Mouse (Mus musculus): Measurements from ENCODE around the gene Sulf2. TPM values are rescaled to one million over a fixed set of nuclear protein-coding genes. Genes with fewer than 3 reads are reported as not detected.
A peak's percentile ranks its signal among the peaks of the same experiment; 100 is the strongest.
"Not testable (repeated sequence)": the region's sequence is repeated elsewhere in the genome, so short reads cannot be mapped to it uniquely, and the experiment has no call there.

Sulf2 gene
- polyA plus RNA-seq, 1 experiment from 2014 or later: 184 TPM

DNA sequence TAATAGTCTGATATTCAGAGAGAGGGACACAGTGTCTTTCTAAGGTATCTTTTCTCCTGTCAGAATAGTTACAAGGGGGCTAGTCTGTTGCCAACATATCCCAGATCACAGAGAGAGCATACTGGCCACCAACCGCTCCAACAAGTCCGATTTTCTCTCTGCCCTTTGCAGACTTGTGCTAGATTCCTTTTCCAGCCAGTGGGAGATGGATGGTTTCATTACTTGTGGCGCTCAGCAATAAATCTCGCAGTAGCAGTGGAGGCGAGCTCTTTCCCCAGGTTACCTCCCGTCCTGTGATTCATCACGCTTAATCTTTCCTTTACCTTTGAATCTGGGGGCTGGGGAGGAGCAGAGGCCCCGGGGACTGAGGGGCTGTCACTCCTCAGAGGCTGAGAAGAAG is 31.9 kb upstream of the Sulf2 start:
- not testable (repeated sequence) for H3K27me3 ChIP-seq; H3K9ac ChIP-seq; H3K4me3 ChIP-seq; H3K9me3 ChIP-seq; H3K4me2 ChIP-seq; H3K36me3 ChIP-seq; ATAC-seq (ENCODE audit: insufficient number of reproducible peaks, low FRiP score, low TSS enrichment, low read depth)
- Histone ChIP-seq H3K4me1 (peaks cover 46% of the 10 kb centered on the region), H3K27ac (peak overlapping the region; percentile 61)
- WGBS: 13% methylated on average over 8 of the region's 8 CpGs

- peaks cover 50% of the 10 kb centered on the region for H3K4me1 ChIP-seq
- peak overlapping the region; percentile 61 for H3K27ac ChIP-seq
- no peaks in the 10 kb centered on the region for H3K36me3 ChIP-seq
- ATAC-seq (ENCODE audit: insufficient number of reproducible peaks, low FRiP score, low TSS enrichment, low read depth): no peak
- WGBS: 73% methylated on average over 16 of the region's 16 CpGs
- no peaks in the 10 kb centered on the region for H3K9me3 ChIP-seq
- H3K27me3 ChIP-seq: no peaks in the 10 kb centered on the region
- H3K4me2 ChIP-seq: no peak overlapping the region
- H3K4me3 ChIP-seq: no peak overlapping the region
- H3K9ac ChIP-seq: no peak overlapping the region
Observed at GRCm38 (mm10) chr2:166186244-166186948, 30.9 kb upstream of the Sulf2 start.

- Histone ChIP-seq H3K4me3 (no peak overlapping the region), H3K4me1 (peaks cover 50% of the 10 kb centered on the region), H3K4me2 (no peak overlapping the region), H3K9ac (no peak overlapping the region), H3K27me3 (no peaks in the 10 kb centered on the region), H3K9me3 (no peaks in the 10 kb centered on the region), H3K27ac (no peak overlapping the region), H3K36me3 (no peaks in the 10 kb centered on the region)
- ATAC-seq (ENCODE audit: insufficient number of reproducible peaks, low FRiP score, low TSS enrichment, low read depth): no peak
- 82% methylated on average over 6 of the region's 6 CpGs for WGBS
Observed at GRCm38 (mm10) chr2:166185768-166186167, 30.3 kb upstream of the Sulf2 start.

DNA sequence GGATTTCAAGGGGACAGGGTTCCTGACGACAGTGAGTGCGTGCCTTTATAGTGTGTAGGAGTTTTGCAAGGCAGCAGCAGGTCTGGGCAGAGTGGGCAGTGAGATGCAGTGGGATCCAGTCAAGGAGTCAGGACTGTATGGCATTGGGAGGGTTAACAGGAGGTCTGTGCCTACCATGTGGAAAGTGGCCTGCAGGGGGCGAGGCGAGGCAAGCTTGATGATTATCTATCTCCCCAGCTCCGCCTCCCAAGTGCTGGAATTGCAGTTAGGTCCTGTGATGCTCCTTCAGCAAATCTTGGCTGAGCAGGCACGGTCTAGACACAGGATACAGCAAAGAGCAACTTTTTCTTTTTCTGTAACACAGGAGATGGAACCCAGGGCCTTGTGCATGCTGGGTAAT is 29.0 kb upstream of the Sulf2 start:
- Histone ChIP-seq H3K27ac (no peak overlapping the region), H3K4me1 (peaks cover 54% of the 10 kb centered on the region), H3K9ac (no peak overlapping the region), H3K4me2 (no peak overlapping the region), H3K36me3 (no peaks in the 10 kb centered on the region), H3K4me3 (no peak overlapping the region), H3K27me3 (no peaks in the 10 kb centered on the region), H3K9me3 (no peaks in the 10 kb centered on the region)
- WGBS: 58% methylated on average over 6 of the region's 6 CpGs
- no peak for ATAC-seq (ENCODE audit: insufficient number of reproducible peaks, low FRiP score, low TSS enrichment, low read depth)

DNA sequence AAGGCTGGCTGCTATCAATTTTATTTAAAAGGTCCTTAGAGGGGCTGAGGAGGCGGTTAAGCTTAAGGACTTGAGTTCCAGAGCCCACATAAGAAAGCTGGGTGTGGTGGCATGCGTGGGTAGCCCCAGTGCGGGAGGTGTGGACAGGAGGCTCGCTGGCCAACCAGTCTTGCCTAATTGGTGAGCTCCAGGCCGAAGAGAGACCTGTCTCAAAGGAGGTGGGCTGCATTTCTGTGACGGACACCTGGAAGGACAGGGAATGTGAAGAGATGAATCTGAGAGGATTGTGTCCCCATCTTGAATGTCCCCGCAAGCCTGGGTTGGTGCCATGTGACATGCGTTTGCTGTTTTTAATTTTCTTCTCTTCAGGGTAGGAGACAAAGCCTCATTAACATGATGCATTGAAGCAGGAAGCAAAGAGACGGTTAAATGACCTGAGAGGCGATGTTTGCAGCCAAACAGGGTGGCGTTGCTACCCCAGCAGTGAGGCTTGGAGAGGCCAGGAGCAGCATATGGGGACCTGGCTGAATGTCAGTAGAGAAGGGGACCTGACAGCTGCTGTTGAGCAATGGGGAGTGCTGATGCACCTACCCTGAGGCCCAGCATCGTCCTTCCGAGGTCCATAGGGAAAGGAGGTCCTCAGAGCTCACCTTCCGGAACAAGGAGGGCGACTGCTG is 26.7 kb upstream of the Sulf2 start:
- ATAC-seq (ENCODE audit: insufficient number of reproducible peaks, low FRiP score, low TSS enrichment, low read depth): no peak
- peaks cover 60% of the 10 kb centered on the region for H3K4me1 ChIP-seq
- no peak overlapping the region for H3K9ac ChIP-seq
- H3K4me3 ChIP-seq: no peak overlapping the region
- 69% methylated on average over 15 of the region's 15 CpGs for WGBS
- peak overlapping the region; percentile 97 for H3K27ac ChIP-seq
- no peak overlapping the region for H3K4me2 ChIP-seq
- no peaks in the 10 kb centered on the region for H3K9me3 ChIP-seq
- no peaks in the 10 kb centered on the region for H3K27me3 ChIP-seq
- no peaks in the 10 kb centered on the region for H3K36me3 ChIP-seq

GRCm38 (mm10) chr2:166180744-166181508 is 25.5 kb upstream of the Sulf2 start:
- Histone ChIP-seq H3K4me1 (peaks cover 56% of the 10 kb centered on the region), H3K4me3 (no peak overlapping the region), H3K9ac (no peak overlapping the region), H3K27ac (peak overlapping the region; percentile 97), H3K27me3 (no peaks in the 10 kb centered on the region), H3K4me2 (peak overlapping the region; percentile 12; the same call in 1 of the 2 replicates), H3K9me3 (no peaks in the 10 kb centered on the region), H3K36me3 (no peaks in the 10 kb centered on the region)
- ATAC-seq (ENCODE audit: insufficient number of reproducible peaks, low FRiP score, low TSS enrichment, low read depth): peak; percentile 59
- 8% methylated on average over 11 of the region's 11 CpGs for WGBS

GRCm38 (mm10) chr2:166180136-166180649 is 24.7 kb upstream of the Sulf2 start:
- Histone ChIP-seq H3K27ac (peak overlapping the region; percentile 97), H3K27me3 (no peaks in the 10 kb centered on the region), H3K4me1 (peaks cover 57% of the 10 kb centered on the region), H3K4me3 (no peak overlapping the region), H3K36me3 (no peaks in the 10 kb centered on the region), H3K9me3 (no peaks in the 10 kb centered on the region), H3K9ac (no peak overlapping the region), H3K4me2 (peak overlapping the region; percentile 12; the same call in 1 of the 2 replicates)
- 5% methylated on average over 5 of the region's 5 CpGs for WGBS
- ATAC-seq (ENCODE audit: insufficient number of reproducible peaks, low FRiP score, low TSS enrichment, low read depth): peak; percentile 65

- H3K36me3 ChIP-seq: no peaks in the 10 kb centered on the region
- no peaks in the 10 kb centered on the region for H3K9me3 ChIP-seq
- WGBS: 34% methylated on average over 4 of the region's 4 CpGs
- peak overlapping the region; percentile 97 for H3K27ac ChIP-seq
- H3K4me2 ChIP-seq: 0 out of 2 replicates have a peak overlapping the region, but pooled peaks have one; percentile 12
- H3K9ac ChIP-seq: no peak overlapping the region
- H3K4me3 ChIP-seq: no peak overlapping the region
- ATAC-seq (ENCODE audit: insufficient number of reproducible peaks, low FRiP score, low TSS enrichment, low read depth): peak; percentile 6; the same call in 1 of the 2 replicates
- H3K27me3 ChIP-seq: no peaks in the 10 kb centered on the region
- H3K4me1 ChIP-seq: peaks cover 62% of the 10 kb centered on the region
Observed at GRCm38 (mm10) chr2:166179457-166180101, 24.1 kb upstream of the Sulf2 start.

- H3K4me3 ChIP-seq: no peak overlapping the region
- 43% methylated on average over 8 of the region's 8 CpGs for WGBS
- H3K9me3 ChIP-seq: no peaks in the 10 kb centered on the region
- peak overlapping the region; percentile 74 for H3K27ac ChIP-seq
- H3K27me3 ChIP-seq: no peaks in the 10 kb centered on the region
- peaks cover 62% of the 10 kb centered on the region for H3K4me1 ChIP-seq
- no peaks in the 10 kb centered on the region for H3K36me3 ChIP-seq
- no peak overlapping the region for H3K4me2 ChIP-seq
- no peak overlapping the region for H3K9ac ChIP-seq
- ATAC-seq (ENCODE audit: insufficient number of reproducible peaks, low FRiP score, low TSS enrichment, low read depth): no peak
Observed at GRCm38 (mm10) chr2:166175552-166176136, 20.2 kb upstream of the Sulf2 start.

DNA sequence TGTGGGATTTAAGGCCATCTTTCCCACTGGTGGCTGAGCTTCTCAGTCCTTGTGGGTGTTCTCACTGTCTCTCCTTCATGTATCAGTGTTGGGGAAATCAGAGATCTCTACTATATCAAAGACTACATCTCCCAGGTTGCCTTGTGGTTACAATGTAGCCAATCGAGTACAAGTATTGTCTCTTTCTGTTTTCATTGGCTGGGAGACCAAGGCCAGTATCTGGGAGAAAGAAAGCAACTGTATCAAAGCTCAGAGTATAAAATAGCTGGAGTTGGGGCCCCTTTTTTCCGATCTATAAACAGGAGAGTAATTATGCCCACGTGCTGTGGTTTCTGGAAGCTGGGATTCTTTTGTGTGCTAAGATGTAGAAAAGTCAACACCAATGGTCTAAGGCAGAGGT is 19.7 kb upstream of the Sulf2 start:
- Histone ChIP-seq H3K4me1 (peaks cover 62% of the 10 kb centered on the region), H3K9ac (no peak overlapping the region), H3K4me2 (no peak overlapping the region), H3K27ac (peak overlapping the region; percentile 74), H3K27me3 (no peaks in the 10 kb centered on the region), H3K36me3 (no peaks in the 10 kb centered on the region), H3K9me3 (no peaks in the 10 kb centered on the region), H3K4me3 (no peak overlapping the region)
- WGBS: 9% methylated on average over 3 of the region's 3 CpGs
- no peak for ATAC-seq (ENCODE audit: insufficient number of reproducible peaks, low FRiP score, low TSS enrichment, low read depth)

DNA sequence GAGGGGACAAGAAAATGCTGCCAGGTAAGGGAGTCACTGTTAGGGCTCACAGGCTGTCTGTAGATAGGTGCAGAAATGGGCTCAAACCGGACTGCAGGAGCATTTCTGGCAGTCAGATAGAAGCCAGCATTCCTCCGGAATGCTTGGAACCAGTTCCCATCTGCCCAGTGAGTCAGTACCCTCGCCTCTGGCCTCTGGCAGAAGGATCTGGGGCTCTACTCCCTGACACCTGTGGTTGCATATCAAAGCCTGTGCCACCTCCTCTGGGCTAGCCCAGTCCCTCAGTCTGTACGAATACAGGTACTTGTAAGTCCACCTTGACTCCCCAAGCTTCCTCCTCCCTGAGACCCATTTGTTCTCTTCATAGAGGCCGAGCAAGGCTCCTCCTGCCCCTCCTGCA is 17.7 kb upstream of the Sulf2 start:
- no peak overlapping the region for H3K27ac ChIP-seq
- 58% methylated on average over 5 of the region's 5 CpGs for WGBS
- H3K4me3 ChIP-seq: no peak overlapping the region
- H3K36me3 ChIP-seq: no peaks in the 10 kb centered on the region
- ATAC-seq (ENCODE audit: insufficient number of reproducible peaks, low FRiP score, low TSS enrichment, low read depth): no peak
- H3K9ac ChIP-seq: no peak overlapping the region
- H3K4me1 ChIP-seq: peaks cover 62% of the 10 kb centered on the region
- H3K9me3 ChIP-seq: no peaks in the 10 kb centered on the region
- H3K4me2 ChIP-seq: no peak overlapping the region
- H3K27me3 ChIP-seq: no peaks in the 10 kb centered on the region; the same call in 1 of the 2 replicates
